Mouse (Mus musculus) erythroid progenitor cell, adult 5-6 weeks (primary cell): Measurements from ENCODE around the gene Pald1. TPM values are rescaled to one million over a fixed set of nuclear protein-coding genes. Genes with fewer than 3 reads are reported as not detected.

ENCODE experiments used
- ATAC-seq: replicated peaks from 2 replicates; pipeline ENCODE4 v1.8.0; 2016; ENCODE audit warnings: moderate number of reproducible peaks, mild to moderate bottlenecking, moderate TSS enrichment, inconsistent platforms; ENCODE audit not compliant: poor library complexity, low FRiP score, severe bottlenecking
- total RNA-seq, 2 experiments: library from RNA; stranded (forward) in 1 of 2; stranded (reverse) in 1 of 2; fragments of 150-400 nt in 1 of 2; fragments of 186-747, 209-891 nt in 1 of 2; gene quantifications; 2 replicates each; pipeline versions ENCODE4 v1.2.3 to v1.2.4; 2015 to 2017; ENCODE audit warnings: low replicate concordance in 2 of 2

The Pald1 gene
- total RNA-seq (2015; ENCODE audit: low replicate concordance), result not detected in 2 replicates
- total RNA-seq (2017; ENCODE audit: low replicate concordance), result 0.39 TPM in 1 of 2 replicates, not detected in the other

GRCm38 (mm10) chr10:61383021-61383714 is at the start of gene Pald1:
TSS of gene Pald1 (minus strand) at chr10:61383530.
- no peak for ATAC-seq

- ATAC-seq, result no peak
These were observed 48.0 kb upstream of the Pald1 start for GRCm38 (mm10) chr10:61431375-61431774.

- no peak for ATAC-seq
These were observed 45.7 kb upstream of the Pald1 start for GRCm38 (mm10) chr10:61429043-61429442.

GRCm38 (mm10) chr10:61428416-61428815 is 45.1 kb upstream of the Pald1 start:
- no peak for ATAC-seq

- no peak for ATAC-seq
These were observed 44.6 kb upstream of the Pald1 start for GRCm38 (mm10) chr10:61427951-61428350.

- ATAC-seq, result no peak
These were observed 43.0 kb upstream of the Pald1 start for GRCm38 (mm10) chr10:61426251-61426757.

- ATAC-seq, result no peak
These were observed 41.7 kb upstream of the Pald1 start for GRCm38 (mm10) chr10:61425047-61425446.

GRCm38 (mm10) chr10:61424500-61424899 is 41.2 kb upstream of the Pald1 start:
- ATAC-seq, result no peak

- no peak for ATAC-seq
These were observed 40.0 kb upstream of the Pald1 start for GRCm38 (mm10) chr10:61423289-61423688.

- ATAC-seq, result no peak
These were observed 39.5 kb upstream of the Pald1 start for GRCm38 (mm10) chr10:61422861-61423260.

GRCm38 (mm10) chr10:61420011-61420410 is 36.7 kb upstream of the Pald1 start:
- ATAC-seq, result no peak

- no peak for ATAC-seq
These were observed 35.8 kb upstream of the Pald1 start for GRCm38 (mm10) chr10:61419146-61419545.

- ATAC-seq, result no peak
These were observed 35.0 kb upstream of the Pald1 start for GRCm38 (mm10) chr10:61418131-61418900.

GRCm38 (mm10) chr10:61417672-61418071 is 34.3 kb upstream of the Pald1 start, which contains the start of gene Nodal:
TSS of gene Nodal (plus strand) at chr10:61417972.
- no peak for ATAC-seq

GRCm38 (mm10) chr10:61417046-61417445 is 33.7 kb upstream of the Pald1 start:
- ATAC-seq, result no peak

GRCm38 (mm10) chr10:61416561-61416960 is 33.2 kb upstream of the Pald1 start:
- no peak for ATAC-seq

- no peak for ATAC-seq
These were observed 32.6 kb upstream of the Pald1 start for GRCm38 (mm10) chr10:61415890-61416289.

GRCm38 (mm10) chr10:61415240-61415639 is 31.9 kb upstream of the Pald1 start:
- no peak for ATAC-seq

GRCm38 (mm10) chr10:61412910-61413625 is 29.7 kb upstream of the Pald1 start:
- ATAC-seq, result peak; percentile 84

GRCm38 (mm10) chr10:61410193-61410592 is 26.9 kb upstream of the Pald1 start:
- no peak for ATAC-seq
